9 mouse cellular contexts compared by ENCODE assay signal in the genomic region with DNA sequence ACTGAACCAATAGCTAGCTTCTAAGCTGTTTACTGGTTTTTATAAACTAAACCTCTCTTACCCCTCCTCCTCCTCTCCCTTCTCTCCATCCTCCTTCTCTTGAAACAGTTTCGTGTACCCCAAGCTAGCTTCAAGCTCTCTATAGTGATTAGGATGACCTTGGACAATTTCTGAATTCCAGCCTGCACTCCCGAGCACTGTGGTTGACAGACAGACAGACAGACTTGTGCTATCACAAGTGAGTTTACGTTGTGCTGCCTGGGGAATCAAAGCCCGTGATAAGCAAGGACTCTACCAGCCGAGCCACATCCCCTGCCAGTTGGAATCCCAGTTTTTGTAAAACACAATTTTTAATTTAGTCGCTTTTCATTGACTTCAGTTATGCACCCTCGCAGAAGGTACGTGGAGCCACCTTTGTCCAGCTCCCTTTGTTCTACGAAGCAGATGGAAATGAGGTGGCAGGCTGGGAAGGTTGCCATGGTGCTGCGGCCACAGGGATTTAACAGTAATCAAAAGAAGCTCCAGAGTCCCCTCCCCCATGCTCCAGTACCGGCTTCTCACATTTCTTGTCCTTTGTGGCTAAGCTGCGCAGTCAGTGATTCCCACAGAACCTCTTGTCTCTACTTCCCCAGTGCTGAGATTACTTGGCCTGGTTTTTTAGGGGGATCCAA. TPM values are rescaled to one million over a fixed set of nuclear protein-coding genes. Genes with fewer than 3 reads are reported as not detected.
A peak's percentile ranks its signal among the peaks of the same experiment; 100 is the strongest.
DNase-seq lines count a peak whose midpoint lies in the region; ATAC-seq and TF ChIP-seq lines count a peak whose summit lies in the region.
"Had no signal": no experiment of that assay in that cellular context is flagged by ENCODE, and none has a peak within 500 bp of the region (broad histone marks: within the 10 kb centered on the region; RNA-seq: fewer than 3 reads in every experiment).

No protein-coding gene starts in this region.

- TF ChIP-seq CTCF in cerebellum, adult 2 months (IDR thresholded peaks at IDR 0.05; ENCODE audit: borderline replicate concordance, insufficient read depth, low read depth, low read length), result no peak
- TF ChIP-seq CTCF in midbrain, postnatal 0 days (IDR thresholded peaks at IDR 0.05), result no peak

- H3K36me3 ChIP-seq in midbrain, postnatal 0 days (ENCODE audit: insufficient read depth, low read length), result no peaks in the 10 kb centered on the region

- DNase-seq in ovary, adult 18-20 months (ENCODE audit: low spot score), result peak; percentile 64
- DNase-seq in ovary, postnatal 36 days (ENCODE audit: low spot score), result no peak
- peak; percentile 83 to 89 for DNase-seq in cerebellum, adult 2 months
- DNase-seq in forelimb bud, embryonic 11.5 days (ENCODE audit: low read depth, low spot score), result peak; percentile 78
- DNase-seq in layer of hippocampus, postnatal 36 days, result peak; percentile 53 to 60
- peak; percentile 96 for DNase-seq in midbrain, postnatal 0 days (ENCODE audit: low spot score)
- DNase-seq in B cell, adult 2 months, result no peak
- no peak for DNase-seq in urinary bladder, adult 18-20 months (ENCODE audit: low spot score in 2 of 2)

- no peak; the same call in 1 of the 2 replicates for TF ChIP-seq POLR2A in cerebellum, adult 2 months (IDR thresholded peaks at IDR 0.05; ENCODE audit: borderline replicate concordance, insufficient read depth, low read length)

- peak overlapping the region; percentile 41; the same call in 1 of the 2 replicates for H3K27ac ChIP-seq in cerebellum, adult 2 months (ENCODE audit: insufficient read depth, low read length)
- H3K27ac ChIP-seq in midbrain, postnatal 0 days (ENCODE audit: low read depth, low read length), result peak overlapping the region; percentile 96
- H3K27ac ChIP-seq: macrophage had no signal

- H3K9ac ChIP-seq in midbrain, postnatal 0 days (replicated peaks; ENCODE audit: low read length, poor library complexity, severe bottlenecking), result peak overlapping the region; percentile 20; the same call in 1 of the 2 replicates

- 17% methylated on average over 12 of the region's 12 CpGs for WGBS in cerebellum, adult 2 months
- 4% methylated on average over 12 of the region's 12 CpGs for WGBS in midbrain, postnatal 0 days

- ATAC-seq in midbrain, postnatal 0 days (ENCODE audit: low FRiP score), result peak; percentile 75

- H3K9me3 ChIP-seq in midbrain, postnatal 0 days (ENCODE audit: low read length), result no peaks in the 10 kb centered on the region

- H3K4me1 ChIP-seq in cerebellum, adult 2 months (ENCODE audit: control insufficient read depth, insufficient read depth, low read length), result peaks cover 16% of the 10 kb centered on the region; the same call in 1 of the 2 replicates
- H3K4me1 ChIP-seq in midbrain, postnatal 0 days (ENCODE audit: insufficient read depth, low read length), result peaks cover 16% of the 10 kb centered on the region

- no peak overlapping the region for H3K4me3 ChIP-seq in cerebellum, adult 2 months (replicated peaks; ENCODE audit: insufficient read depth, low read depth, low read length)
- H3K4me3 ChIP-seq in midbrain, postnatal 0 days (ENCODE audit: low read depth, low read length), result 0 out of 2 replicates have a peak overlapping the region, but pooled peaks have one; percentile 0

- H3K27me3 ChIP-seq in cerebellum, adult 2 months (ENCODE audit: control insufficient read depth, insufficient read depth, low read length), result no peaks in the 10 kb centered on the region
- no peaks in the 10 kb centered on the region for H3K27me3 ChIP-seq in midbrain, postnatal 0 days (ENCODE audit: insufficient read depth, low read length)

- H3K4me2 ChIP-seq in midbrain, postnatal 0 days (ENCODE audit: low read depth, low read length, poor library complexity, severe bottlenecking), result peak overlapping the region; percentile 21

RNA-seq across cellular contexts. Expression of gene Tuba1a, which starts 15.3 kb away (rescaled TPM):
- polyA plus RNA-seq in cerebellum, adult 2 months (2012; rRNA removed), result 1,294 and 1,344 TPM in 2 replicates
- 100 to 1,000 TPM; 868 to 949 TPM for total RNA-seq in layer of hippocampus, postnatal 36 days (2021)
- 17,447 and 20,461 TPM in 2 replicates for total RNA-seq in midbrain, postnatal 0 days (2014; rRNA removed)
- 15,641 and 16,823 TPM in 2 replicates for polyA plus RNA-seq in midbrain, postnatal 0 days (2015; fragmentation: Nextera tagmentation; extraction: Ambion mirVana)

RNA-seq across cellular contexts. Expression of gene Gm49450, which starts 15.5 kb away (rescaled TPM):
- 0.75 and 2.6 TPM in 2 replicates for polyA plus RNA-seq in cerebellum, adult 2 months (2012; rRNA removed)
- not detected for total RNA-seq in layer of hippocampus, postnatal 36 days (2021)
- 1,797 and 2,945 TPM in 2 replicates for total RNA-seq in midbrain, postnatal 0 days (2014; rRNA removed)
- polyA plus RNA-seq in midbrain, postnatal 0 days (2015; fragmentation: Nextera tagmentation; extraction: Ambion mirVana), result not detected in 2 replicates

RNA-seq across cellular contexts. Expression of gene Tuba1b, which starts 34.5 kb away (rescaled TPM):
- polyA plus RNA-seq in cerebellum, adult 2 months (2012; rRNA removed), result 1,352 and 1,359 TPM in 2 replicates
- 100 to 1,000 TPM; 469 to 520 TPM for total RNA-seq in layer of hippocampus, postnatal 36 days (2021)
- 2,522 and 3,264 TPM in 2 replicates for total RNA-seq in midbrain, postnatal 0 days (2014; rRNA removed)
- polyA plus RNA-seq in midbrain, postnatal 0 days (2015; fragmentation: Nextera tagmentation; extraction: Ambion mirVana), result 1,582 and 1,796 TPM in 2 replicates

RNA-seq across cellular contexts. Expression of gene Lmbr1l, which starts 50.8 kb away (rescaled TPM):
- 37.5 and 39.7 TPM in 2 replicates for polyA plus RNA-seq in cerebellum, adult 2 months (2012; rRNA removed)
- total RNA-seq in layer of hippocampus, postnatal 36 days (2021), result 10 to 100 TPM; 16.4 to 22.6 TPM
- total RNA-seq in midbrain, postnatal 0 days (2014; rRNA removed), result 46.0 and 56.9 TPM in 2 replicates
- 19.6 and 21.7 TPM in 2 replicates for polyA plus RNA-seq in midbrain, postnatal 0 days (2015; fragmentation: Nextera tagmentation; extraction: Ambion mirVana)

Comparison
In these comparisons a context has a peak if more than half of its experiments do, and no peak if none do; other contexts are left out.
1. DNase-seq: peak in ovary, adult 18-20 months (single experiment), cerebellum, adult 2 months (2 of 2), forelimb bud, embryonic 11.5 days (single experiment), layer of hippocampus, postnatal 36 days (2 of 2) and midbrain, postnatal 0 days (single experiment); none in ovary, postnatal 36 days (single experiment), B cell, adult 2 months (0 of 2) and urinary bladder, adult 18-20 months (0 of 2).
2. RNA of gene Tuba1a, which starts 15.3 kb away (total RNA-seq): 17,447 to 20,461 TPM in midbrain, postnatal 0 days; 868 to 949 TPM in layer of hippocampus, postnatal 36 days; every median in the first group is over 10 times any median in the second.
3. RNA of gene Gm49450, which starts 15.5 kb away (total RNA-seq): 1,797 to 2,945 TPM in midbrain, postnatal 0 days; not detected in layer of hippocampus, postnatal 36 days; every median in the first group is over 1,000 times any median in the second.